Mouse (Mus musculus) lung, adult 2 months (tissue): Measurements from ENCODE around the gene Hcn1. TPM values are rescaled to one million over a fixed set of nuclear protein-coding genes. Genes with fewer than 3 reads are reported as not detected.

Source experiments
- DNase-seq: peaks from one replicate; pipeline ENCODE4 v3.0.0; 2022
- H3K4me1 ChIP-seq: fragments of 200-500 bp; 2 replicates; pipeline ENCODE4 v1.6.1; 2011; ENCODE audit warnings: low read length; ENCODE audit not compliant: control insufficient read depth, insufficient read depth
- H3K4me3 ChIP-seq: fragments of 200-500 bp; replicated peaks from 2 replicates; pipeline ENCODE3; 2011; ENCODE audit warnings: low read depth, mild to moderate bottlenecking, control low read depth, low read length; ENCODE audit errors: extremely low read depth
- CTCF ChIP-seq: fragments of 200-500 bp; IDR thresholded peaks from 2 replicates; pipeline ENCODE4 v1.5.1; 2011; ENCODE audit warnings: mild to moderate bottlenecking, low read length, control low read depth; ENCODE audit not compliant: insufficient read depth
- POLR2A ChIP-seq: fragments of 200-500 bp; IDR thresholded peaks from 2 replicates; pipeline ENCODE4 v1.6.1; 2011; ENCODE audit warnings: low read depth, mild to moderate bottlenecking, control low read depth, low read length, borderline replicate concordance; ENCODE audit errors: extremely low read depth
- WGBS: fragments of 180-500 bp; shearing (Covaris S2); methylation state at CpG from one replicate; pipeline ENCODE4 v1.1.7; 2018; 5-methylcytosine and 5-hydroxymethylcytosine counted together
- polyA plus RNA-seq: library from polyadenylated mRNA; depleted of rRNA; stranded (reverse); fragments of >200 nt; gene quantifications from 2 replicates; pipeline ENCODE4 v1.2.3, GENCODE M21; 2012

The Hcn1 gene
- polyA plus RNA-seq, 1 experiment: 0.19 TPM

GRCm38 (mm10) chr13:117848757-117849156 is 246.6 kb downstream of the Hcn1 start:
- no peak for DNase-seq
- Histone ChIP-seq H3K4me1 (no peaks in the 10 kb centered on the region), H3K4me3 (no peak overlapping the region)
- 81% methylated on average over 4 of the region's 4 CpGs for WGBS
- TF ChIP-seq POLR2A (no peak), CTCF (no peak)

GRCm38 (mm10) chr13:117851954-117852710 is 250.0 kb downstream of the Hcn1 start:
- no peak for DNase-seq
- H3K4me3 ChIP-seq: no peak overlapping the region
- H3K4me1 ChIP-seq: no peaks in the 10 kb centered on the region
- TF ChIP-seq CTCF (no peak), POLR2A (no peak)
- WGBS: 50% methylated on average over 6 of the region's 6 CpGs

- TF ChIP-seq CTCF: no peak
- no peak for TF ChIP-seq POLR2A
- no peak overlapping the region for H3K4me3 ChIP-seq
- no peak for DNase-seq
- WGBS: 81% methylated on average over 2 of the region's 2 CpGs
- no peaks in the 10 kb centered on the region for H3K4me1 ChIP-seq
Observed at GRCm38 (mm10) chr13:117852711-117853051, 250.6 kb downstream of the Hcn1 start.

GRCm38 (mm10) chr13:117858416-117858815 is 256.3 kb downstream of the Hcn1 start:
- Histone ChIP-seq H3K4me1 (no peaks in the 10 kb centered on the region), H3K4me3 (no peak overlapping the region)
- DNase-seq: no peak
- 40% methylated on average over 3 of the region's 3 CpGs for WGBS
- TF ChIP-seq POLR2A: no peak

GRCm38 (mm10) chr13:117877787-117878186 is 275.7 kb downstream of the Hcn1 start:
- no peaks in the 10 kb centered on the region for H3K4me1 ChIP-seq
- no peak for DNase-seq
- TF ChIP-seq POLR2A: no peak
- no peak for TF ChIP-seq CTCF
- no peak overlapping the region for H3K4me3 ChIP-seq
- WGBS: 42% methylated on average over 8 of the region's 8 CpGs

GRCm38 (mm10) chr13:117880471-117881225 is 278.5 kb downstream of the Hcn1 start:
- DNase-seq: no peak
- no peak for TF ChIP-seq POLR2A
- TF ChIP-seq CTCF: no peak
- 48% methylated on average over 4 of the region's 4 CpGs for WGBS
- Histone ChIP-seq H3K4me1 (no peaks in the 10 kb centered on the region), H3K4me3 (no peak overlapping the region)

- WGBS: 74% methylated on average over 5 of the region's 5 CpGs
- Histone ChIP-seq H3K4me1 (no peaks in the 10 kb centered on the region), H3K4me3 (no peak overlapping the region)
- DNase-seq: no peak
- TF ChIP-seq CTCF (no peak), POLR2A (no peak)
Observed at GRCm38 (mm10) chr13:117892076-117892475, 290.0 kb downstream of the Hcn1 start.

GRCm38 (mm10) chr13:117898052-117898451 is 295.9 kb downstream of the Hcn1 start:
- WGBS: 39% methylated on average over 2 of the region's 2 CpGs
- Histone ChIP-seq H3K4me1 (no peaks in the 10 kb centered on the region), H3K4me3 (no peak overlapping the region)
- no peak for DNase-seq
- TF ChIP-seq POLR2A (no peak), CTCF (no peak)

- Histone ChIP-seq H3K4me3 (no peak overlapping the region), H3K4me1 (no peaks in the 10 kb centered on the region)
- DNase-seq: no peak
- 87% methylated on average over 3 of the region's 3 CpGs for WGBS
- TF ChIP-seq CTCF (no peak), POLR2A (no peak)
Observed at GRCm38 (mm10) chr13:117907801-117908200, 305.7 kb downstream of the Hcn1 start.

- Histone ChIP-seq H3K4me3 (no peak overlapping the region), H3K4me1 (no peaks in the 10 kb centered on the region)
- TF ChIP-seq CTCF (no peak), POLR2A (no peak)
- 56% methylated on average over 4 of the region's 4 CpGs for WGBS
- no peak for DNase-seq
Observed at GRCm38 (mm10) chr13:117929734-117930133, 327.6 kb downstream of the Hcn1 start.
